Mouse (Mus musculus) neutrophil, adult 83 days (primary cell): ENCODE results near the gene Meis1. TPM values are rescaled to one million over a fixed set of nuclear protein-coding genes. Genes with fewer than 3 reads are reported as not detected.

Experiments
- total RNA-seq, 2 experiments: library from RNA; stranded (reverse); gene quantifications; one replicate each; pipeline ENCODE4 v1.2.4; 2023

The Meis1 gene
- 1 to 10 TPM; 2.5 to 3.8 TPM for total RNA-seq

GRCm38 (mm10) chr11:19018489-19019203 is at the start of gene Meis1:
Gene Meis1 (minus strand): TSS chr11:19018985.

